Mouse (Mus musculus) fat pad, adult 2 months (tissue): ENCODE data around the gene Hoxd8.

Source experiments
- DNase-seq: peaks from one replicate; pipeline ENCODE4 v3.0.0-alpha.2; 2011; ENCODE audit warnings: low read depth, low spot score; ENCODE audit errors: extremely low read depth

Gene Hoxd8

GRCm38 (mm10) chr2:74698201-74699052, 6.0 kb upstream of the Hoxd8 start:
- no peak for DNase-seq

- no peak for DNase-seq
These were observed 5.4 kb upstream of the Hoxd8 start for GRCm38 (mm10) chr2:74699053-74699430.

- DNase-seq, result no peak
These were observed 4.5 kb upstream of the Hoxd8 start for GRCm38 (mm10) chr2:74699664-74700545.

GRCm38 (mm10) chr2:74700546-74701112, 3.8 kb upstream of the Hoxd8 start:
- no peak for DNase-seq

- no peak for DNase-seq
These were observed 2.2 kb upstream of the Hoxd8 start for GRCm38 (mm10) chr2:74701949-74702819.

- no peak for DNase-seq
These were observed 1.6 kb upstream of the Hoxd8 start for GRCm38 (mm10) chr2:74702820-74703219.

- no peak for DNase-seq
These were observed 1.1 kb upstream of the Hoxd8 start for GRCm38 (mm10) chr2:74703317-74703716.

- DNase-seq, result no peak
These were observed 559 bp upstream of the Hoxd8 start for GRCm38 (mm10) chr2:74703720-74704392.

- no peak for DNase-seq
These were observed 618 bp downstream of the Hoxd8 start for GRCm38 (mm10) chr2:74704999-74705466.

GRCm38 (mm10) chr2:74705467-74706089, 1.2 kb downstream of the Hoxd8 start:
- no peak for DNase-seq

GRCm38 (mm10) chr2:74706393-74706960, 2.1 kb downstream of the Hoxd8 start:
- no peak for DNase-seq

GRCm38 (mm10) chr2:74707599-74707998, 3.2 kb downstream of the Hoxd8 start:
- DNase-seq, result no peak

- DNase-seq, result no peak
These were observed 4.3 kb downstream of the Hoxd8 start for GRCm38 (mm10) chr2:74708676-74709075.

- no peak for DNase-seq
These were observed 5.3 kb downstream of the Hoxd8 start for GRCm38 (mm10) chr2:74709465-74710419.

- no peak for DNase-seq
These were observed 6.6 kb downstream of the Hoxd8 start for GRCm38 (mm10) chr2:74710929-74711543.

GRCm38 (mm10) chr2:74711721-74712621, 7.6 kb downstream of the Hoxd8 start, which contains the start of the genes Hoxd3 and Hoxd4:
Gene Hoxd3, plus strand, starts transcription at chr2:74711927.
Gene Hoxd4, plus strand, starts transcription at chr2:74711929.
- no peak for DNase-seq
